Mouse (Mus musculus) gastrocnemius, postnatal 25 days (tissue): Measurements from ENCODE around the gene Krt2. TPM values are rescaled to one million over a fixed set of nuclear protein-coding genes. Genes with fewer than 3 reads are reported as not detected.
A peak's percentile ranks its signal among the peaks of the same experiment; 100 is the strongest.

ENCODE experiments used
- DNase-seq: peaks from one replicate; pipeline ENCODE4 v3.0.0; 2022
- long read RNA-seq, 2 experiments: library from polyadenylated mRNA; stranded (forward); transcript quantifications; one replicate each; pipeline ENCODE4 v2.0.0; 2021
- total RNA-seq, 2 experiments: library from RNA; stranded (reverse); gene quantifications; 1 replicate in 1 of 2; 2 replicates in 1 of 2; pipeline ENCODE4 v1.2.3; 2021

Gene Krt2
- total RNA-seq, result not detected
- long read RNA-seq, experiment 1, result 0 reads
- long read RNA-seq, experiment 2, result 0 reads

GRCm38 (mm10) chr15:101817875-101818274, at the start of gene Krt2:
TSS of gene Krt2 (minus strand) at chr15:101818169.
- no peak for DNase-seq

DNA sequence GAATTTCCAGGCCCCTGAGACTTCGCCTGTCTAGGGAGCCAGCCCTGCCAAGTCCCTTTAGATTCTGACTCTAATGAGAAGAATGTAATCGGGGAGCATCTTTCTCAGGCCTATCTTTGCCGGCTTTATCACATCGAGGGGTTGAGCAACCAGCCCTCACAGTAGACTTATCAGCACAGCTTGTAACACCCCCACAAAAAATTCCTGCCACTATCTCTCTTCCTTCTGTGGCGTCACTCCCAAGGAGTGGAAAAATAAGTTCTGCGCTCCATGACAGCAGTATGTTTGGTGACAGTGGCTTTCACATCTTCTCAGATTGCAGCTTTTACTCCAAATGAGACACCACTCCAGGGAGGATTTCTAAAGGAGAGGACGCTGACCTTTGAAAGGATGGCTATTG, 48.8 kb upstream of the Krt2 start:
- no peak for DNase-seq

DNA sequence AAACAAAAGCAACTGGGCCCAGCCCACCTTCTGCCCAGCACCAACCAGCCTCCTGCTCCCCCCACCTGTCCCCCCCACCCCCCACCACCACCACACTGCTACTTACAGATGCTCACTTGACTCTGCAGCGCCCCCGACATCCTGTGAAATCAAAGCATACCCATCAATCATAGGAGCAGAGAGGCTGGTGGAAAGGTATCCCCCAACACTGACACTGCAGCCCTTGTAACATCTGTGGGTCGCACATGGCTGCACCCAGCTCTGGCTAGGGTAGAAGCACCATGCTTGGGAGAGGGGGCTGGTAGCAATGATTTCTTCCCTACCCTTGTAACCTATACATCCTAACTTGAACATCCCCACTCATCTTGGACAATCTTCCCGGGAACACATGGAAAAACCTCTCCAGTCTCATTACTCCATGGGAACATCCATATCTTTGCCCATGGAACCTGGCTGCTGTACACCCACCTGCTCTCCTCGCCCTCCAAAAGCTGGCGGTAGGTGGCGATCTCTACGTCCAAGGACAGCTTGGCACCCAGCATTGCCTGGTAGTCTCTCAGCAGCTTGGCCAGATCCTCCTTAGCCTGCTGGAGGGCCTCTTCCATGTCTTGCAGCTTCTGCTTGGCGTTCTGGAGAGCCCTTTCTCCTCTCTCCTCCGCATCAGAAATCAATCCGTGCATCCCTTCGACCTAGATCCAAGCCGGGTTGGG, 42.6 kb upstream of the Krt2 start:
- no peak for DNase-seq

DNA sequence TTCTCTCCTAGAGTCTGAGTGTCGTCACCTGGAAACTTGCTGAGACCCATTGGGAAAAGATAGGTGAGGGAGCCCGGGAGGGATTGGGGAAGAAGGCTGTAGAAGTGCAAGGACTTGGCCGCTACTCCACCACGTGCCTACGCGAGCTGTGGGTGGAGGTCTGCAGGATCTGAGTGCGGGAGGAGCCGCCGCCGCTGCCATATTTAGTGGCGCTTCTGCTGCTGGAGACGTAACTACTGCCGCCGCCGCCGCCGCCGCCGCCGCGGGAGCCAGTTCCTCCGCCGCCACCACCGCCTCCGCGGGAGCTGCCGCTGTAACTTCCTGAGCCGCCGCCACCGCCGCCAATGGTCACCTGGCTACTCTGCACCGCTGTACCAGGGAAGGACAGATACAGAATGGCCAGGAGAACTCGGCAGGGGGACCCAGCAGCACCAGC, 41.8 kb upstream of the Krt2 start:
- no peak for DNase-seq

- no peak for DNase-seq
Measured at GRCm38 (mm10) chr15:101858673-101859425, 40.9 kb upstream of the Krt2 start.

- DNase-seq, result no peak
Measured at GRCm38 (mm10) chr15:101856696-101857095, 38.7 kb upstream of the Krt2 start.

GRCm38 (mm10) chr15:101855732-101856131, 37.8 kb upstream of the Krt2 start:
- no peak for DNase-seq

GRCm38 (mm10) chr15:101854294-101854693, 36.3 kb upstream of the Krt2 start:
- no peak for DNase-seq

DNA sequence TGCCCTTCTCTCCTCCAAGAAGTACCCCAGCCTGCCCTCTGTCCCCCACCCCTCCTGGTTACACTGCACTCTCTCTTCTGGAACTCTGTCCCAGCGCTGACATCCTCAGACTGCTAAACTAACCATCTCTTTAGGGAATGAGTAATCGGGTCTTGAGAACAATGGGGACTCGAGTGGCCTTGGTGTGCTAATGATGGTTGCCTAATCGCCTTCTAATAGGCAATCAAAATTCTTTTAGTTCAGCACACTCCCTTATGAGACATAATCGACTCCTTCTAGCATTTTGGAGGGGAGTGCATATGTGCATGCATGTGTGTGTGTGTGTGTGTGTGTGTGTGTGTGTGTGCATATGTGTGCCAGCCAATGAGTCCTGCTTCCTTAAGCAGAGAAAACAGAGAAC, 34.6 kb upstream of the Krt2 start:
- no peak for DNase-seq

DNA sequence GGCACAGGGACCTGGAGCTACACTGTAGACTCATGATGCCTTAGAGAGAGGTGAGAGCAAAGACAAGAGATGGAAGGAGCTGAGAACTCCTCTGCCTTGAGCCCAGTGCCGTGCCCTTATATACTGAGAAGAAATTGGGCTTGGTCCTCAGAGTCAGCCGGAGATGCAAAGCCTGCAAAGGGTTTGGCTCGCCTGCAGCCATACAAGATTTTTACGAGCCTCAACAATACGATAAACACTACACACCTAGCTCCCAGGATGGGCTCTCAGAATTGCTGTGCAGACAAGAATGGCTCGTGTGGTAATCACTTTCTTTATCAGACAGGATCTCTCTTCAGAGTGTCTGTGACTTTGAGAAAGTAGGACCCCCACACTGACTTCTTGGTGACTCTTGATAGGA, 32.7 kb upstream of the Krt2 start, which contains the start of gene Krt1:
Gene Krt1 (minus strand): TSS at position 101 of the 400 bp plus-strand sequence.
- no peak for DNase-seq

GRCm38 (mm10) chr15:101845971-101846403, 28.0 kb upstream of the Krt2 start:
- no peak for DNase-seq

DNA sequence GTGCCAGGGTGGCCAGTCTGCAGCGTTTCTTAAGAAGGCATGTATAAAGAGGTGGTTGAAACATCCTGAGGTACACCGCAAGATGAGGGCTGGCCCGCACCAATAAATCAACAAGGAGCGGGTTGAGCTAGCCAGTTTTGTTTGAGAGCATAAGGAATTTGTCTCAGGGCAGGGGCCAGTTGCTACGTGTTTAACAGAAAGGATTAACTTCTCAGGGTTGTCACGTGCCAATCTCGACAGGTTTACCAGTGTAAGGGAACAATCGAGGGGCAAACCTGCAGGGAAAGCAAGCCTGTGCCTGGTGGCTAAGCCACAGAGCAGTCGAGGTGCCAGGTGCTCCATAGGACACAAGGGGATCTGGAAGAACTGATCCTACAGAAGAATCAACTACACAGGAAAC, 25.2 kb upstream of the Krt2 start:
- no peak for DNase-seq

DNA sequence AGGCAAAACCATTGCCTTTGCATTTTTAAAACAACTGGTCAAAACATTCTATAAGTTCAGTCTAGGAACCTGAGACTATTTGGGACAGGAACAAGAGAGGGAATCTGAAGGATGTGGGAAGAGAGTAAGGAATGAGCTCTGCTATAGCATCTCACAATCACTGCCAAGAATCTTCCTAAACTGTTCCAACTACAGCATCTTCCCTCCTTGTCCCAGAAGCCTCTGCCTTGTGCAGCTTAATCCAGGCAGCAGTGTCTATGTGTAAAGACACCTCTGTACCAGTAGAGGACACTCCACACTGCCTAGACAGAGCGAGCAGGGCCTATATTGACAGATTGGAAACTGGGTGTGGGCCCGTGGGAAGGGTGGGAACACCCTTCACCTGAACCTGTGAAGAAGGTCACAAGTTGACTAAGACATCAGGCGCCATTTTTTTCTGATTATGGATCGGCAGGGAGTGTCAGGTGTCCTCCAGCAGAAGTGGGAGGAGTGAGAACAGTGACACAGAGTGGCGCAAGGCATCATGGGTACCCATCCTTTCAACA, 16.9 kb upstream of the Krt2 start:
- no peak for DNase-seq

DNA sequence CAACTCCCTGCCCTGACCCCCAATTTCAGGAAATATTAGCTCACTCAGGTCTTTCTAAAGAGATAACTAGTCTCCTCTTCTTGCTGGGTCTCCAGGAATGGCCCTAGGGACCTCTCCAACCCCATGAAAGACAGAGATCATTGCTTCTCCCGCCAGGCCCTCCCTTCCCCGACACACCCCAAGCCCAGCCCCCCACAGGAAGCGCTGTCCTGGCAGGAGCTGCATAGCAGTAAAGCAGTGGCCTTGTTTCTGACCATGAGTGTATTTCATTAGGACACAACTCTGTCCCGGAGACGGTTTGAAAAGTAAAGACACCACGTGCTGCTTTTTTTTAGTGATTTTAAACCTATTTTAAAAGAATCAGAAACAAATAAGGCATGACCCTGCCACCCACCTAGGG, 15.2 kb upstream of the Krt2 start:
- DNase-seq, result no peak

GRCm38 (mm10) chr15:101829441-101829840, 11.5 kb upstream of the Krt2 start:
- DNase-seq, result no peak

DNA sequence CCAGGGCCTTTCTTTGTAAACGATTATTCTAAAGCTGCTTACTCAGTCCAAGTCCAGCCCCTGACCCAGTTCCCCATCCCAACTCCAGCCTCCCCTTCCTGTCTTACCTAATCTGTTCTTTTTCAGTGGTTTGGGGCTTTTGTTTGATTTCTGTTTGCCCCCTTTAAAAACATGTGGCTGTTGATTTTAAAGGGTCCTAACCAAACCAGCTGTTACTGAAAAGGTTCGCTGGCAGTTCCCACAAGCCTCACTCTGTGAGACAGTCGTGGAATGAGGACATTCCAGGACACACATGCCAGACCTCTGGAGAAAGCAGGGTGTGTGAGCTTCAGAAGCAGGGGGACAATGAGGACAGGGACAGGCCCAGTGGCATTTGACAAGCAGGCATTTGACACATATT, 3.8 kb upstream of the Krt2 start:
- DNase-seq, result no peak

DNA sequence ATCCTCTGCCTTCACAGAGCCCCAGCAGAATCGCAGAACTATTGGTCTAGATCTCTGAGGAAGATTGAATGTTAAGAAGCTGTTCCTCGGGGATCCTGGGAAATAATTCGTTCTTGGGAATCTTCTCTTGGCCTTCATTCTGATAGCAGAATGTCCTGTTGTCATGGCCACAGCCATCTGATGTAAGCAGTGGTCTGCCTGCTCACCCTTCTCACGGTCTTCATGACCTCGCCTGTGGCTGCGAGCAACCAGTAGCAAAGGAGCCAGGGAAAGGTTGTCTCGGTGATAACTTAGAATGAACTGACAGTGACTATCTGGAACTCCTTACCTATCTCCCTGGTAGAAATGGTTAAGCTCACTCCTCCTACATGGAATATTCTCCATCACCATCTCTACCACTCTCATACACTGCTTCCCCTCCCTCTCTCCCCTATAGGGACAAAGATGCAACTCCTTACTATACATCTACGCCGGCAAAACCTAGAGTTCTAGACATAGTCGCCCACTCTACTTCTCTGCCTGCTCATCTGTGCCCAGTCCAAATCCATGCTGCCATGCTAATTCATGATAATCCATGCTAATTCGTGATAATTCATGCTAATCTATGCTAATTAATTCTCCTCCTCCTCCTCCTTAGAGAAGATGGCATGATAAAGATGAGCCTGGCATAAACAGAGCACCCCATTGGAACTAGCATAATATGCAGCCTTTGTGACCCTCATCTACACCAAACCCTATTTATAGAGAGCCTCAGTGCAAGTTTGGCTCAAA, 14.7 kb downstream of the Krt2 start:
- DNase-seq, result no peak

DNA sequence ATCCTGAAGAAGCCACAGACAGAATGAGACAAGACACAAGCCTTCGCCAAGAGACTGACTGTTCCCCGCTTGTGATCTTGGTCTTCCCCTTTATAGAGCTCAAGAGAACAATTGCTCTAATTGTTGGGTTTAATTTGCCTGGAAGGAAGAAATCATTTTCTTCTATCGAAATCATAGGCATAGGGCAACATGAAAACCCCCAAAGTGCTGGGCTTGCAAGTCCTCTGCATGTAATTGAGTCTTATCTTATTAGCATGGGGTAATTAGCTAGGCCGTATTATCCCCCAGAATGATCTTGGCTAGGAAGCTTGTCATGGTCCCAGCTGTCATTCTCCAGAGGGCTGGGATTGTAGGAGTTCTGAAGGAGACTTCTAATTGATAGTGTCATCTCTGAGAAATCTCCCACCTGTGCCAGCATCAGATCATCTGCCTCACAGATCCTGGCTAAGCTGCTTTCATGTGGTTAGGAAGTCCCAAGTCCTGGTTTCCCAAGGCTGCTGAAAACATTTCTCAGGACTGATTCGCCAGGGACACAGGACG, 15.6 kb downstream of the Krt2 start, which contains the start of gene Krt73:
Gene Krt73 (minus strand): TSS at position 51 of the 540 bp plus-strand sequence.
- DNase-seq, result no peak

GRCm38 (mm10) chr15:101790867-101791266, 27.1 kb downstream of the Krt2 start:
- no peak for DNase-seq

DNA sequence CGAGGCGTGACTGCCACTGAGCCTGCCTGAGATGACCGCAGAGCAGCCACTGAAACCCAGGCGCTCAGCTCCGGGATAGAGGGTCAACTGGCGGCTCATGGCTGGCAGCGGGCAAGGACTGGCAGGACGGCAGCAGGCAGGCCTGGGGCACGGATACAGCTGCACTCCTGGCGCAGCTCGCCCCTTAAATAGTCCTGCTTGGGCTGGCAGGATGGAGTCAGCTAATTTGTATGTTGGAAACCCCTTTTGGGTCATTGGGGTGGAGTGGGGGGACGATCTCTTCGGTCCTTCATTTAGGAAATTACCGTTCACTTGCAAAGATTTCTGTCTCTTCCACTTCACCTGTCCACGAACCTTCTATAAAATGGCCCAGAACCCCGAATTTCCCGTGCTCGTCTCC, 31.6 kb downstream of the Krt2 start, which contains the start of gene Krt72:
Gene Krt72 (minus strand): TSS at position 101 of the 400 bp plus-strand sequence.
- no peak for DNase-seq

GRCm38 (mm10) chr15:101773420-101773819, 44.5 kb downstream of the Krt2 start:
- no peak for DNase-seq

GRCm38 (mm10) chr15:101772711-101773081, 45.3 kb downstream of the Krt2 start:
- DNase-seq, result peak; percentile 56
